Mouse (Mus musculus): ENCODE data around the gene Cep55. TPM values are rescaled to one million over a fixed set of nuclear protein-coding genes. Genes with fewer than 3 reads are reported as not detected.

The Cep55 gene
- polyA plus RNA-seq, 1 experiment from 2014 or later, result 31.1 TPM

GRCm38 (mm10) chr19:38114834-38115491, 60.2 kb downstream of the Cep55 start:
- Histone ChIP-seq H3K27me3 (replicated peaks) (no peaks in the 10 kb centered on the region), H3K9ac (no peak overlapping the region), H3K36me3 (no peaks in the 10 kb centered on the region), H3K4me1 (no peaks in the 10 kb centered on the region), H3K4me2 (replicated peaks) (no peak overlapping the region), H3K27ac (no peak overlapping the region), H3K9me3 (no peaks in the 10 kb centered on the region; the same call in 1 of the 2 replicates), H3K4me3 (no peak overlapping the region)
- no peak for ATAC-seq (ENCODE audit: low FRiP score, low read depth)
- 91% methylated on average over 7 of the region's 7 CpGs for WGBS

DNA sequence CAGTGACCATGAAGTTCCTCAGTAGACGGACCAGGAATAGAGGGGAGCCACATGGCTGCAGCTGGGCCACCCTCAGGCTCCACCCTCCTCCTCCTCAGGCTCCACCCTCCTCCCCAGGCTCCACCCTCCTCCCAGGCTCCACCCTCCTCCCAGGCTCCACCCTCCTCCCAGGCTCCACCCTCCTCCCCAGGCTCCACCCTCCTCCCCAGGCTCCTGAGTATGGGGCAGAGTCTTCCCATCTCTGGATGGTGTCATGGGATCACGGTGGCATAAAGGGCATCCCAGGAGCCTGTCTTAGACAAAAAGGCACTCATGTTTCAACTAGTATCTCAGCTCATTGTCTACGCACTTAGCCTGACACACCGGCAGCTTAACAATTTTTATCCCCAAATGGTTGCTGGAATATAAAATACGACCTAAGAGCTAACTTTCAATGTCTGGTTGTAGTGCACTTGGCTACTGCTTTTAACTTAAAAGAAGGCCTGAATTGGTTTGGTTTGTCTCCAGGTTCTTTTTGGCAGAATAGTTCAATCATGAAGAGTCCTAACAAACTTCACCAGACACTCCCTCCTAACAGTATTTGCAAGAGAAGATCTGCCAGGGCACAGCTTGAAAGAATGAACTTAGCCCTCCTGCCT, 65.4 kb downstream of the Cep55 start:
- Histone ChIP-seq H3K4me1 (peaks cover 5% of the 10 kb centered on the region; the same call in 1 of the 2 replicates), H3K36me3 (no peaks in the 10 kb centered on the region), H3K4me2 (replicated peaks) (no peak overlapping the region), H3K27me3 (replicated peaks) (peaks cover 21% of the 10 kb centered on the region), H3K4me3 (no peak overlapping the region), H3K9me3 (no peaks in the 10 kb centered on the region; the same call in 1 of the 2 replicates), H3K9ac (no peak overlapping the region), H3K27ac (no peak overlapping the region)
- WGBS, result 85% methylated on average over 5 of the region's 5 CpGs
- ATAC-seq (ENCODE audit: low FRiP score, low read depth), result no peak

DNA sequence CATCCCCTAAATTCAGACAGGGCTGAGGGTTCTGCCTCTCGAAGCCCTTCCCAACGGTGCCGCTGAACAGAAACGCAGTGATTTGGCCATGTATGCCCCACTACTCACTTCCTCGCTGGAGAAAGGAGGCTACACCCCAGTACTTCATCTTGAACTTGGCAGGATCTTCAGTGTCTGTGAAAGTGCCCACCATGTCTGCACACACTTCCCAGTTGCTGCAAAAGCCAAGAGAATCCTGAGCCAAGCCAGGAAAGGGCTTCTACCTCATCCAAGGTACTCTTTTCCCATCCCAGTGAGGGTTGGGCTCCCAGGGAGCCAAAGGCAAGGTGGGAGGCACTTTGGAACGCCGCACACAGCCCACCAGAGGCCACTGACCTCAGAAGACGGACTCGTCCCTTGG, 69.1 kb downstream of the Cep55 start:
- Histone ChIP-seq H3K4me3 (peak overlapping the region; percentile 59), H3K36me3 (no peaks in the 10 kb centered on the region), H3K9me3 (no peaks in the 10 kb centered on the region; the same call in 1 of the 2 replicates), H3K27me3 (replicated peaks) (peaks cover 21% of the 10 kb centered on the region), H3K4me2 (replicated peaks) (peak overlapping the region; percentile 96), H3K9ac (no peak overlapping the region), H3K27ac (no peak overlapping the region), H3K4me1 (peaks cover 5% of the 10 kb centered on the region; the same call in 1 of the 2 replicates)
- no peak for ATAC-seq (ENCODE audit: low FRiP score, low read depth)
- 30% methylated on average over 9 of the region's 9 CpGs for WGBS

Other genes starting within 250 kb of the Cep55 start
- gene Myof, start 11.4 kb upstream of the Cep55 start, polyA plus RNA-seq (2016; fragmentation: Nextera tagmentation; extraction: Ambion mirVana), result 3.5 and 3.9 TPM in 2 replicates
- gene Ffar4, start 42.1 kb downstream of the Cep55 start, polyA plus RNA-seq (2016; fragmentation: Nextera tagmentation; extraction: Ambion mirVana), result not detected in 2 replicates
- 1.3 and 2.1 TPM in 2 replicates for gene Rbp4, start 70.3 kb downstream of the Cep55 start, polyA plus RNA-seq (2016; fragmentation: Nextera tagmentation; extraction: Ambion mirVana)
- not detected in 2 replicates for gene Pde6c, start 77.8 kb downstream of the Cep55 start, polyA plus RNA-seq (2016; fragmentation: Nextera tagmentation; extraction: Ambion mirVana)
- 49.4 and 50.4 TPM in 2 replicates for gene Fra10ac1, start 169.1 kb downstream of the Cep55 start, polyA plus RNA-seq (2016; fragmentation: Nextera tagmentation; extraction: Ambion mirVana)
- gene Lgi1, start 209.5 kb downstream of the Cep55 start, polyA plus RNA-seq (2016; fragmentation: Nextera tagmentation; extraction: Ambion mirVana), result 4.0 and 4.4 TPM in 2 replicates